19 mouse cellular contexts compared by ENCODE assay signal in genomic region chr5:120688434-120688833, GRCm38 (mm10). TPM values are rescaled to one million over a fixed set of nuclear protein-coding genes. Genes with fewer than 3 reads are reported as not detected.
DNase-seq lines count a peak whose midpoint lies in the region; ATAC-seq lines count a peak whose summit lies in the region.
"Had no signal": no experiment of that assay in that cellular context is flagged by ENCODE, and none has a peak within 500 bp of the region (broad histone marks: within the 10 kb centered on the region; RNA-seq: fewer than 3 reads in every experiment).

No protein-coding gene starts in this region.

- H3K4me1 ChIP-seq in intestine, embryonic 16.5 days (ENCODE audit: control insufficient read depth, insufficient read depth, low read length), result no peaks in the 10 kb centered on the region
- H3K4me1 ChIP-seq in hindbrain, embryonic 16.5 days (ENCODE audit: control insufficient read depth, insufficient read depth, low read depth, low read length), result no peaks in the 10 kb centered on the region
- H3K4me1 ChIP-seq: midbrain, embryonic 15.5 days; neural tube, embryonic 12.5 days had no signal

- H3K4me3 ChIP-seq in intestine, embryonic 16.5 days (ENCODE audit: low read length), result no peak overlapping the region
- H3K4me3 ChIP-seq in hindbrain, embryonic 16.5 days (ENCODE audit: low read length), result no peak overlapping the region
- H3K4me3 ChIP-seq: midbrain, embryonic 15.5 days; neural tube, embryonic 12.5 days had no signal

- no peaks in the 10 kb centered on the region for H3K27me3 ChIP-seq in splenic B cell, adult 2 months (ENCODE audit: control insufficient read depth, insufficient read depth, low read length, poor library complexity, severe bottlenecking)
- peaks cover 21% of the 10 kb centered on the region for H3K27me3 ChIP-seq in intestine, embryonic 16.5 days (replicated peaks; ENCODE audit: control insufficient read depth, insufficient read depth, low read length)
- peaks cover under 1% of the 10 kb centered on the region; the same call in 1 of the 2 replicates for H3K27me3 ChIP-seq in hindbrain, embryonic 16.5 days (replicated peaks; ENCODE audit: control insufficient read depth, insufficient read depth, low read length)

- no peak overlapping the region for H3K4me2 ChIP-seq in intestine, embryonic 16.5 days (ENCODE audit: low read depth, low read length)
- no peak overlapping the region for H3K4me2 ChIP-seq in hindbrain, embryonic 16.5 days (ENCODE audit: low read length)
- H3K4me2 ChIP-seq: midbrain, embryonic 15.5 days; neural tube, embryonic 12.5 days had no signal

- peak; percentile 35 for DNase-seq in lung, postnatal 25 days (ENCODE audit: low spot score)
- no peak for DNase-seq in lung, postnatal 4 days
- peak; percentile 64 for DNase-seq in ZHBTc4 (ENCODE audit: low read depth, low spot score)
- DNase-seq in splenic B cell, adult 2 months (ENCODE audit: low read depth, low spot score), result peak; percentile 78
- no peak for DNase-seq in adrenal gland, postnatal 36 days
- DNase-seq: adrenal gland, postnatal 25 days; cerebellum, postnatal 10 days; heart, postnatal 10 days; layer of hippocampus, adult 9-11 months; left cerebral cortex, postnatal 4 days had no signal

- ATAC-seq in intestine, embryonic 16.5 days, result no peak
- no peak for ATAC-seq in hindbrain, embryonic 16.5 days
- ATAC-seq: midbrain, embryonic 15.5 days had no signal

- no peaks in the 10 kb centered on the region for H3K9me3 ChIP-seq in intestine, embryonic 16.5 days (ENCODE audit: control insufficient read depth, low read length)
- H3K9me3 ChIP-seq in hindbrain, embryonic 16.5 days (ENCODE audit: control insufficient read depth, low read length), result no peaks in the 10 kb centered on the region
- H3K9me3 ChIP-seq: midbrain, embryonic 15.5 days; neural tube, embryonic 12.5 days had no signal

- H3K27ac ChIP-seq in intestine, embryonic 16.5 days (ENCODE audit: low read length), result no peak overlapping the region
- H3K27ac ChIP-seq in hindbrain, embryonic 16.5 days (ENCODE audit: low read depth, low read length), result no peak overlapping the region
- H3K27ac ChIP-seq: kidney, postnatal 0 days; liver, embryonic 14.5 days; macrophage; midbrain, embryonic 15.5 days; neural tube, embryonic 12.5 days had no signal

- H3K9ac ChIP-seq in intestine, embryonic 16.5 days (ENCODE audit: low read depth, low read length), result no peak overlapping the region
- H3K9ac ChIP-seq in hindbrain, embryonic 16.5 days (ENCODE audit: low read depth, low read length), result no peak overlapping the region
- H3K9ac ChIP-seq: liver, embryonic 14.5 days; midbrain, embryonic 15.5 days; neural tube, embryonic 12.5 days had no signal

- 33% methylated on average over 4 of the region's 4 CpGs for WGBS in intestine, embryonic 16.5 days
- WGBS in hindbrain, embryonic 16.5 days, result 37% methylated on average over 4 of the region's 4 CpGs

- H3K36me3 ChIP-seq in splenic B cell, adult 2 months (ENCODE audit: control insufficient read depth, insufficient read depth, low read length, poor library complexity, severe bottlenecking), result no peaks in the 10 kb centered on the region; the same call in 1 of the 2 replicates
- H3K36me3 ChIP-seq in intestine, embryonic 16.5 days (ENCODE audit: control insufficient read depth, insufficient read depth, low read length), result no peaks in the 10 kb centered on the region
- peaks cover 15% of the 10 kb centered on the region for H3K36me3 ChIP-seq in hindbrain, embryonic 16.5 days (ENCODE audit: control insufficient read depth, insufficient read depth, low read length)
- H3K36me3 ChIP-seq: neural tube, embryonic 12.5 days had no signal

RNA-seq across cellular contexts. Expression of gene Dtx1, which starts 23.3 kb away (rescaled TPM):
- 2.2 and 3.0 TPM in 2 replicates for polyA plus RNA-seq in intestine, embryonic 16.5 days (2015; fragmentation: Nextera tagmentation; extraction: Ambion mirVana)
- total RNA-seq in adrenal gland, postnatal 36 days (2021), result 10 to 100 TPM in 1 of 2 experiments, 1 to 10 TPM in 1; 7.6 to 12.0 TPM
- 44.8 and 46.6 TPM in 2 replicates for polyA plus RNA-seq in hindbrain, embryonic 16.5 days (2015; fragmentation: Nextera tagmentation; extraction: Ambion mirVana)
- polyA plus RNA-seq: C2C12 had no signal

RNA-seq across cellular contexts. Expression of gene Rasal1, which starts 39.8 kb away (rescaled TPM):
- polyA plus RNA-seq in intestine, embryonic 16.5 days (2015; fragmentation: Nextera tagmentation; extraction: Ambion mirVana), result 1.8 and 1.9 TPM in 2 replicates
- total RNA-seq in adrenal gland, postnatal 36 days (2021), result 10 to 100 TPM; 10.9 to 14.0 TPM
- 0.61 and 1.9 TPM in 2 replicates for polyA plus RNA-seq in hindbrain, embryonic 16.5 days (2015; fragmentation: Nextera tagmentation; extraction: Ambion mirVana)
- polyA plus RNA-seq: C2C12, macrophage had no signal

RNA-seq across cellular contexts. Expression of gene Cfap73, which starts 54.4 kb away (rescaled TPM):
- polyA plus RNA-seq in intestine, embryonic 16.5 days (2015; fragmentation: Nextera tagmentation; extraction: Ambion mirVana), result 0.24 TPM in 1 of 2 replicates, not detected in the other
- total RNA-seq in adrenal gland, postnatal 36 days (2021), result 1 to 10 TPM in 1 of 2 experiments, not detected in 1; 2.0 TPM
- 0.51 and 0.92 TPM in 2 replicates for polyA plus RNA-seq in hindbrain, embryonic 16.5 days (2015; fragmentation: Nextera tagmentation; extraction: Ambion mirVana)
- total RNA-seq: heart, postnatal 10 days had no signal
- polyA plus RNA-seq: C2C12; embryonic facial prominence, embryonic 11.5 days; kidney, postnatal 0 days; liver, embryonic 14.5 days; macrophage; neural tube, embryonic 12.5 days had no signal

Comparison
In these comparisons a context has a peak if more than half of its experiments do, and no peak if none do; other contexts are left out.
1. DNase-seq: peak in lung, postnatal 25 days (single experiment), ZHBTc4 (single experiment) and splenic B cell, adult 2 months (single experiment); none in lung, postnatal 4 days (0 of 2) and adrenal gland, postnatal 36 days (0 of 2).
2. RNA of gene Dtx1, which starts 23.3 kb away (polyA plus RNA-seq): 44.8 to 46.6 TPM in hindbrain, embryonic 16.5 days; 2.2 to 3.0 TPM in intestine, embryonic 16.5 days; every median in the first group is over 10 times any median in the second.